Mouse (Mus musculus) heart, postnatal 0 days (tissue): Measurements from ENCODE around the gene Pigv. TPM values are rescaled to one million over a fixed set of nuclear protein-coding genes. Genes with fewer than 3 reads are reported as not detected.

Experiments
- ATAC-seq: fragments of 200-750 bp; cut with Nextera tagmentation; 2 replicates; pipeline ENCODE4 v1.8.0; 2017; ENCODE audit warnings: low read depth, moderate number of reproducible peaks, moderate library complexity; ENCODE audit not compliant: insufficient read depth
- DNase-seq: peaks from one replicate; pipeline ENCODE4 v3.0.0-alpha.2; 2016; ENCODE audit warnings: low spot score
- H3K27ac ChIP-seq: fragments of 300-500 bp; sonication (generic); 2 replicates; pipeline ENCODE4 v1.5.1; 2014; ENCODE audit warnings: low read depth, mild to moderate bottlenecking
- H3K27me3 ChIP-seq: fragments of 300-500 bp; sonication (generic); 2 replicates; pipeline ENCODE4 v1.6.1; 2014; ENCODE audit warnings: low read length, mixed read lengths; ENCODE audit not compliant: control insufficient read depth, insufficient read depth
- H3K36me3 ChIP-seq: fragments of 300-500 bp; sonication (generic); replicated peaks from 2 replicates; pipeline ENCODE4 v1.6.1; 2014; ENCODE audit warnings: low read length, mixed read lengths; ENCODE audit not compliant: control insufficient read depth, insufficient read depth
- H3K4me1 ChIP-seq: fragments of 300-500 bp; sonication (generic); 2 replicates; pipeline ENCODE4 v1.6.1; 2014; ENCODE audit warnings: antibody characterized with exemption; ENCODE audit not compliant: control insufficient read depth, insufficient read depth
- H3K4me2 ChIP-seq: fragments of 300-500 bp; sonication (generic); 2 replicates; pipeline ENCODE4 v1.6.1; 2014; ENCODE audit warnings: low read depth, mild to moderate bottlenecking, low read length, moderate library complexity
- H3K4me3 ChIP-seq: fragments of 300-500 bp; sonication (generic); 2 replicates; pipeline ENCODE4 v1.5.1; 2014; ENCODE audit warnings: low read depth, low read length
- H3K9ac ChIP-seq: fragments of 300-500 bp; sonication (generic); replicated peaks from 2 replicates; pipeline ENCODE4 v1.6.1; 2014; ENCODE audit warnings: low read depth, low read length, mixed read lengths
- H3K9me3 ChIP-seq: fragments of 300-500 bp; sonication (generic); replicated peaks from 2 replicates; pipeline ENCODE4 v1.6.1; 2016; ENCODE audit warnings: low read length; ENCODE audit not compliant: control insufficient read depth
- CTCF ChIP-seq: IDR thresholded peaks from 2 replicates; pipeline ENCODE4 v1.5.1; 2016; ENCODE audit warnings: antibody characterized with exemption, control low read depth, low read depth
- EP300 ChIP-seq: IDR thresholded peaks from 2 replicates; pipeline ENCODE4 v1.6.1; 2016; ENCODE audit warnings: antibody characterized with exemption, low read depth
- WGBS: fragments of 180-500 bp; shearing (Covaris S2); extraction: QIAGEN DNeasy Blood & Tissue Kit; methylation state at CpG from one replicate; pipeline ENCODE4 v1.1.7; 2014; 5-methylcytosine and 5-hydroxymethylcytosine counted together
- polyA plus RNA-seq: library from polyadenylated mRNA; unstranded; fragments of >200 nt; fragmentation: Nextera tagmentation; extraction: Ambion mirVana; gene quantifications from 2 replicates; pipeline ENCODE4 v1.2.1, GENCODE M21; 2015
- total RNA-seq: library from RNA; depleted of rRNA; stranded (reverse); fragments of >200 nt; gene quantifications from 2 replicates; pipeline ENCODE4 v1.2.3, GENCODE M21; 2014; ENCODE audit warnings: low replicate concordance

Gene Pigv
- total and polyA plus RNA-seq, 2 experiments from 2014 or later: 13.5 to 13.7 TPM

DNA sequence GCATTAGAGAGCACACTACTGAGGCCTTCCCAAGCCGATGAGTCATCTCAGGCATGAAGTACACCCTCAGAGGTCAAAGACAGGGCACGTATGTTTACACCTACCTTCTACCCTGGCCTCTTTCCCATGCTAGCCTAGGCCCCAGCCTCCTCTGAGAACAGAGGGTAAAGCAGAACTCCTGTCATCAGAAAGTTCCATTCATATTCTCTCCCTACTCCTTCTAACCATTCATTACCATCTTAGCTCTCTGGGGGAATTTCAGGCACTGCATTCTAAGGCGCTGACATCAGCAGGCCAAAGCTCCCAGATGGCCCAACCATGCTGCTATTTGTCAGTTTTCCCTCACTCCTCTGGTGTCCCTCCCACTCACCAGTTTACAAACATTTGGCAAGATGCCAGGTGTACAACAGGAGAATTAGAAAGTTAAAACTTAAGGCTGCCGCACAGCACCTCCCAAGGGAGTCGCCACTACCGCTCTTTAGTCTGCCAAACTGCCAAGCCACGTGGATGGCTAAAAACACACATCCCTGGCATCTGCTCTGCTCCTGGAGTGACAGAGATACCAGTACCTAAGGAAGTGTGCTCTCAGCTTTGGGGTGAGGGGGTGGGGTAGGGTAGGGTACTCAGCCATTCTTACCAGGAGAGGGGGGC lies 16.1 kb upstream of the Pigv start:
- ATAC-seq (peak; percentile 79), DNase-seq (peak; percentile 58)
- H3K9me3 ChIP-seq: no peaks in the 10 kb centered on the region
- no peaks in the 10 kb centered on the region for H3K27me3 ChIP-seq
- TF ChIP-seq CTCF: no peak
- TF ChIP-seq EP300: no peak
- H3K9ac ChIP-seq: no peak overlapping the region
- H3K27ac ChIP-seq: peak overlapping the region; percentile 66
- H3K4me1 ChIP-seq: peaks cover 22% of the 10 kb centered on the region
- no peak overlapping the region for H3K4me3 ChIP-seq
- peaks cover 100% of the 10 kb centered on the region for H3K36me3 ChIP-seq
- 16% methylated on average over 7 of the region's 7 CpGs for WGBS
- no peak overlapping the region for H3K4me2 ChIP-seq

DNA sequence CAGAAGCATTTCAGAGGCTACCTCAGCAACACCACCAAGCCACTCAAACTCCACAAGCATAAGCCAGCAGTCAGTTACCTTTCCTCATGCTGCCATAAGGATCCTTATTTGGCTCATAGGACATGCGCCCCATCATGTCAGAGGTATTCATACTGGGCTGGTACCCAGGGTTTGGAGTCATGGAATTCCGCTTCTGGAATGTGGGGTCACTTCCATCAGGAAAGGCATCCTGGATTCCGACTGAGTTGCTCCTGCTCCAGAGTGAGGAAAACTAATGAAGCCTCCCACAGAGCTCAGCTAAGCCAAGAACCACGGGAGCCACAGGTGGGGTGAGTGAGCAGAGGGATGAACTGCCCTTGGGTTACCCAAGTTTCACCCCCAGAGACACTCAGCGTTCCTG lies 14.7 kb upstream of the Pigv start:
- DNase-seq (no peak), ATAC-seq (no peak)
- H3K4me3 ChIP-seq: no peak overlapping the region
- H3K36me3 ChIP-seq: peaks cover 99% of the 10 kb centered on the region
- TF ChIP-seq CTCF: no peak
- no peak for TF ChIP-seq EP300
- H3K9me3 ChIP-seq: no peaks in the 10 kb centered on the region
- no peaks in the 10 kb centered on the region for H3K27me3 ChIP-seq
- H3K4me2 ChIP-seq: no peak overlapping the region
- no peak overlapping the region for H3K9ac ChIP-seq
- no peak overlapping the region for H3K27ac ChIP-seq
- WGBS: 70% methylated on average over 5 of the region's 5 CpGs
- H3K4me1 ChIP-seq: peaks cover 22% of the 10 kb centered on the region

DNA sequence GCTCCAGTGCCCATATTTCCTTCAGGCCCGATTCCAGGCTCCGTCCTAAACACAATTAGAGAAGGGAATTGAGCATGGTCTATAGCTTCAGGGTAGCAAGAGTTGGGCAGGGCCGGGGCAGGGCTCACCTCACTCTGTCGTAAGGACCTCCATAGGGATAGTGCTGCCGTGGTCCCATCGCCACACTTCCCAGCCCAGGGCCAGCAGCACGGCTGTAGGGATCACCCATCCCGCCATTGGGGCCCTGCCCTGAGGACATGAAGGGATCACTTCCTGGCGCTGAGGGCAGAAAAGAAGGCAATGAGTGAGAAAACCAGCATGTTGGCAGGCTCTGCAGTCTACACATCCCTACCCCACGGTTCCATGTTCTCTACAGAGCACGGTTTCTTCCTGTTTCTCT lies 14.1 kb upstream of the Pigv start:
- Histone ChIP-seq H3K27ac (no peak overlapping the region), H3K4me1 (peaks cover 22% of the 10 kb centered on the region), H3K9ac (no peak overlapping the region), H3K9me3 (no peaks in the 10 kb centered on the region), H3K27me3 (no peaks in the 10 kb centered on the region), H3K36me3 (peaks cover 96% of the 10 kb centered on the region), H3K4me3 (no peak overlapping the region), H3K4me2 (no peak overlapping the region)
- TF ChIP-seq CTCF (no peak), EP300 (no peak)
- DNase-seq (no peak), ATAC-seq (no peak)
- 85% methylated on average over 11 of the region's 11 CpGs for WGBS

DNA sequence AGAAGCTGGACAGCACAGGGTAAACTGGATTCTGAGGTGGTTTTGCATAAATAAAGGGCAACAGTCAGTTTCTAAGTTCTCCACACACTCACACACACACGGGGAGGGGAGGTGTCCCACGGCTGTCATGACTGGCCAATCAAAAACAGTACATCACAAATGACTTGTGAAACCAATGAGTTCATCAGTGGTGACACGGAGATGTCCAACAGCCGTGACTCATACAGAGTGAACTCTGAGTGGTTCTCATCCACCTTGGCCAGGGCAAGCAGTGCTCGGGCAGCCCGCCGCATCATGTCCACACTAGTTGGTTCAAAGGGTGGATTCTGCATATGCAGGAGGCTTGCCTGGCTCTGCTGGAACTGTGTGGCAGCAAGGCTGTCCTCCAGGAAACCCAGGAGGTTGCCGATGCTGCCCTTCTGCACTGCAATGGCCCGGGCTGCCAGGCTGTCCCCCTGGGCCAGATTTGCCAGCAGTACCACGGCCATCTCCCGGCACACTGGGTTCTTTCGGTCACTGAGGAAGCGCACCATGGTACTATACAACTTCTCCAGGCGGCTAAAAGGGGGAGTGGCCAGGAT lies 7.8 kb upstream of the Pigv start:
- no peak overlapping the region for H3K27ac ChIP-seq
- 82% methylated on average over 14 of the region's 14 CpGs for WGBS
- H3K9me3 ChIP-seq: no peaks in the 10 kb centered on the region
- H3K36me3 ChIP-seq: peaks cover 59% of the 10 kb centered on the region
- no peak for ATAC-seq
- no peak overlapping the region for H3K4me3 ChIP-seq
- no peak overlapping the region for H3K9ac ChIP-seq
- peaks cover 10% of the 10 kb centered on the region for H3K4me1 ChIP-seq
- H3K27me3 ChIP-seq: no peaks in the 10 kb centered on the region
- H3K4me2 ChIP-seq: no peak overlapping the region
- TF ChIP-seq EP300 (no peak), CTCF (no peak)
- DNase-seq: no peak

DNA sequence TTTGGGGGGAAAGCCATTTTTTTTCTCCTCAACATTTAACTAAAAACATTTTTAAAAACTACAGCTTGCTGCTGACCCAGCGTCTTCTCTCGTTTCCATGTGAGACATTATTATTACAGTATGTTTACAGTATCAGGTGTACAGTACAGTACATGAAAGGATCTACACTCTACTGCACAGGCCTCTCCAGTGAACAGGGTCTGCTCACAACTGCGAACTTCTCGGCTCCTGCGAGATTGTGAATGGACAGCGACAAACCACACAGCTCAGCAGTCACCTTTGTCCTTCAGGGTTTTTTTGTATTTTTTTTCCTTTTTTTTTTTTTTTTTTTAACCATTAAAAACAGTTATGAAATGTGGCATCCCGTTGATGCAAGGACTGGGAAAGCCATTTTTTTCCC lies 7.2 kb upstream of the Pigv start:
- ATAC-seq: no peak

More for the DNA sequence above, 7.2 kb upstream of the Pigv start:
- no peaks in the 10 kb centered on the region for H3K27me3 ChIP-seq
- H3K4me1 ChIP-seq: peaks cover 17% of the 10 kb centered on the region
- no peak overlapping the region for H3K27ac ChIP-seq
- TF ChIP-seq CTCF: no peak
- TF ChIP-seq EP300: no peak
- no peak for DNase-seq
- H3K4me3 ChIP-seq: no peak overlapping the region
- no peak overlapping the region for H3K4me2 ChIP-seq
- 82% methylated on average over 7 of the region's 7 CpGs for WGBS
- H3K9me3 ChIP-seq: no peaks in the 10 kb centered on the region
- no peak overlapping the region for H3K9ac ChIP-seq
- peaks cover 53% of the 10 kb centered on the region for H3K36me3 ChIP-seq
